In the genomic region with DNA sequence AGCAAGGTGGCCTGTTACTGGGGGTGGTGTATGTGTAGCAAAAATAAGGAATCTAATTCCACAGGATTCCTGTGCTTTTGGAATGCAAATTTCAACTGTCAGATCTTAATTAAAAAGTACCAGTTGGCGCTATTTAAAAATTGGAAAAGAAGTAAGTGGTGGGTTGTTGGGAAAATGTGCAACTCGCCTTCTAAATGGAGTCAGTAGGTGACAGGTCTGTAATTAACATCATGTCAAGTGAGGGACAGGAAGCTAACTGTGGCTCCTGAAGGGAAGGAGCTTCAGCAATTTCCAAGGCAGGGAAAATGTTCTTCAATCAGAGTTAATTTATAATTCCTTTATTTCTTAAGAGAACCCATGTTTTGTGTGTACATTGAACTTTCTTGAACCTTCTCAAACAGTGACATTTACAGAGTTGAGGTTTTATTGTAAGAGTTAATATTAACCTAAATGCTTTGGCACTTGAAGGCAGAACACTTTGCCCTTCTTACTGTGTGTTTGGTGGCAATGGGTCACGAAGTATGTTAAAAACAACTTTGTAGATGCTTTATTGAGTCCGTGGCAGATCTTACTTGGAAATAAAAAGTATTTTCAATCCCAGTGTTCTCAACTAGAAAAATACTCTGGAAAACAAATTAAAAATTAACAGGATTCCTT, we compare ENCODE assay signal across 19 mouse cellular contexts.
A peak's percentile ranks its signal among the peaks of the same experiment; 100 is the strongest.
DNase-seq lines count a peak whose midpoint lies in the region; ATAC-seq and TF ChIP-seq lines count a peak whose summit lies in the region.
"Had no signal": no experiment of that assay in that cellular context is flagged by ENCODE, and none has a peak within 500 bp of the region (broad histone marks: within the 10 kb centered on the region; RNA-seq: fewer than 3 reads in every experiment).

No protein-coding gene starts in this region.

- WGBS in kidney, embryonic 16.5 days: 51% methylated on average over 4 of the region's 4 CpGs

- H3K36me3 ChIP-seq in kidney, embryonic 16.5 days (ENCODE audit: insufficient read depth, low read length): no peaks in the 10 kb centered on the region
- H3K36me3 ChIP-seq: embryonic facial prominence, embryonic 12.5 days; heart, embryonic 15.5 days; hindbrain, embryonic 13.5 days had no signal

- no peaks in the 10 kb centered on the region for H3K27me3 ChIP-seq in kidney, embryonic 16.5 days (ENCODE audit: insufficient read depth, low read length)
- H3K27me3 ChIP-seq: embryonic facial prominence, embryonic 12.5 days; heart, embryonic 15.5 days; hindbrain, embryonic 13.5 days had no signal

- H3K4me3 ChIP-seq in kidney, embryonic 16.5 days (ENCODE audit: low read length): no peak overlapping the region
- H3K4me3 ChIP-seq: embryonic facial prominence, embryonic 12.5 days; heart, adult 2 months; heart, embryonic 15.5 days; hindbrain, embryonic 13.5 days had no signal

- peak; percentile 4 for DNase-seq in kidney, adult 18-20 months
- DNase-seq in kidney, postnatal 10 days: no peak
- no peak for DNase-seq in kidney, postnatal 4 days
- peak; percentile 52 for DNase-seq in brain, embryonic 14.5 days (ENCODE audit: low read depth)
- no peak for DNase-seq in cerebellum, adult 9-10 months
- DNase-seq: adrenal gland, adult 2 months; adrenal gland, postnatal 25 days; cerebellum, adult 11 months; cerebellum, adult 8-10 months; cerebellum, postnatal 25 days; gastrocnemius, postnatal 14 days; heart, adult 2 months; heart, postnatal 14 days had no signal

- peak overlapping the region; percentile 51 for H3K27ac ChIP-seq in kidney, embryonic 16.5 days (ENCODE audit: low read length)
- H3K27ac ChIP-seq: embryonic facial prominence, embryonic 12.5 days; heart, adult 2 months; heart, embryonic 15.5 days; hindbrain, embryonic 13.5 days; hindbrain, postnatal 0 days had no signal

- H3K9me3 ChIP-seq in kidney, embryonic 16.5 days (ENCODE audit: low read length): no peaks in the 10 kb centered on the region
- H3K9me3 ChIP-seq: embryonic facial prominence, embryonic 12.5 days; heart, embryonic 15.5 days; hindbrain, embryonic 13.5 days had no signal

- TF ChIP-seq CTCF in brain, embryonic 14.5 days (IDR thresholded peaks at IDR 0.05; ENCODE audit: borderline replicate concordance, extremely low read depth, insufficient read depth, insufficient read length): no peak

- H3K9ac ChIP-seq in kidney, embryonic 16.5 days (replicated peaks; ENCODE audit: low read length): no peak overlapping the region
- H3K9ac ChIP-seq: embryonic facial prominence, embryonic 12.5 days; heart, embryonic 15.5 days; hindbrain, embryonic 13.5 days had no signal

- H3K4me1 ChIP-seq in kidney, embryonic 16.5 days (ENCODE audit: insufficient read depth, low read length): no peaks in the 10 kb centered on the region
- H3K4me1 ChIP-seq: embryonic facial prominence, embryonic 12.5 days; heart, embryonic 15.5 days; hindbrain, embryonic 13.5 days had no signal

- TF ChIP-seq POLR2A in brain, embryonic 14.5 days (IDR thresholded peaks at IDR 0.05; ENCODE audit: borderline replicate concordance, extremely low read depth, insufficient read depth, insufficient read length, poor library complexity, severe bottlenecking): no peak

- ATAC-seq in kidney, embryonic 16.5 days (ENCODE audit: low FRiP score, low TSS enrichment): peak; percentile 63; the same call in 1 of the 2 replicates
- ATAC-seq: hindbrain, postnatal 0 days had no signal

- H3K4me2 ChIP-seq in kidney, embryonic 16.5 days (replicated peaks; ENCODE audit: low read depth, low read length): no peak overlapping the region
- H3K4me2 ChIP-seq: embryonic facial prominence, embryonic 12.5 days; heart, embryonic 11.5 days; heart, embryonic 15.5 days; hindbrain, embryonic 13.5 days had no signal

Comparison
In these comparisons a context has a peak if more than half of its experiments do, and no peak if none do; other contexts are left out.
1. DNase-seq: peak in kidney, adult 18-20 months (single experiment) and brain, embryonic 14.5 days (single experiment); none in kidney, postnatal 10 days (single experiment), kidney, postnatal 4 days (0 of 2) and cerebellum, adult 9-10 months (single experiment).